In the genomic region with DNA sequence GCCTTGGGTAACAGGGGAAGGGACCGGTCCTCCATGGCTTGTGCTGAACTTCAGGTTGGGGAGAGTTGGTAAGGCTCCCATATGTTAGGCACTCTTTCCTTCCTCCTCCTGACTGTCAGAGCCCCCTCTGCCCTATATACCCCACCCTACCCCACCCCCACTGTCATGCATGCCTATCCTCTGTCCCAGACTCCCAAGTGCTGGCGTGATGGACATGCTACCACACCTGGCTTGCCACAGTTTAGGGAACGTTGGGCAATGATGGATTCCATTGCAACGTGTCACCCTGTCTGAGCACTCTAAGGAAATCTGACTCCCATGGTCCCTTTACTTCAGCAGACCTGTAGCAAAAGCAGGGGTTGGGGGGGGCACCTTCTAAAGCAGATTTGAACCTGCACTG, we compare ENCODE assay signal across 10 mouse cellular contexts.
"Had no signal": no experiment of that assay in that cellular context is flagged by ENCODE, and none has a peak within 500 bp of the region (broad histone marks: within the 10 kb centered on the region; RNA-seq: fewer than 3 reads in every experiment).

No protein-coding gene starts in this region.

- H3K9ac ChIP-seq: kidney, embryonic 15.5 days; limb, embryonic 15.5 days; liver, embryonic 14.5 days; midbrain, embryonic 13.5 days had no signal

- DNase-seq: kidney, adult 11 months; kidney, postnatal 14 days; layer of hippocampus, adult 9-11 months; layer of hippocampus, postnatal 36 days; lung, adult 18-20 months; right cerebral cortex, postnatal 14 days had no signal

- H3K27me3 ChIP-seq: kidney, embryonic 15.5 days; limb, embryonic 15.5 days; midbrain, embryonic 13.5 days had no signal

- H3K36me3 ChIP-seq: kidney, embryonic 15.5 days; limb, embryonic 15.5 days; midbrain, embryonic 13.5 days had no signal

- H3K4me3 ChIP-seq: kidney, embryonic 15.5 days; limb, embryonic 15.5 days; midbrain, embryonic 13.5 days had no signal

- H3K27ac ChIP-seq: kidney, embryonic 15.5 days; limb, embryonic 15.5 days; liver, embryonic 14.5 days; midbrain, embryonic 13.5 days had no signal

- ATAC-seq: midbrain, embryonic 13.5 days had no signal

- H3K9me3 ChIP-seq: kidney, embryonic 15.5 days; limb, embryonic 15.5 days; midbrain, embryonic 13.5 days had no signal

- H3K4me2 ChIP-seq: kidney, embryonic 15.5 days; limb, embryonic 15.5 days; midbrain, embryonic 13.5 days had no signal
